Comparison of ENCODE assay signal across 19 mouse cellular contexts in genomic region chr1:120613461-120614306, GRCm38 (mm10). TPM values are rescaled to one million over a fixed set of nuclear protein-coding genes. Genes with fewer than 3 reads are reported as not detected.
A peak's percentile ranks its signal among the peaks of the same experiment; 100 is the strongest.
DNase-seq lines count a peak whose midpoint lies in the region; ATAC-seq and TF ChIP-seq lines count a peak whose summit lies in the region.
"Had no signal": no experiment of that assay in that cellular context is flagged by ENCODE, and none has a peak within 500 bp of the region (broad histone marks: within the 10 kb centered on the region; RNA-seq: fewer than 3 reads in every experiment).

No protein-coding gene starts in this region.

- peak overlapping the region; percentile 14; the same call in 1 of the 2 replicates for H3K4me3 ChIP-seq in heart, embryonic 11.5 days (ENCODE audit: low read depth, low read length)
- H3K4me3 ChIP-seq in neural tube, embryonic 15.5 days (replicated peaks), result no peak overlapping the region
- 0 out of 2 replicates have a peak overlapping the region, but pooled peaks have one; percentile 3 for H3K4me3 ChIP-seq in limb, embryonic 15.5 days
- 0 out of 2 replicates have a peak overlapping the region, but pooled peaks have one; percentile 4 for H3K4me3 ChIP-seq in stomach, postnatal 0 days (ENCODE audit: low read depth, low read length)
- H3K4me3 ChIP-seq in lung, adult 2 months (replicated peaks; ENCODE audit: extremely low read depth, low read depth, low read length), result no peak overlapping the region
- H3K4me3 ChIP-seq: left cerebral cortex, adult 2 months; liver, embryonic 13.5 days had no signal

- 0 out of 2 replicates have a peak, but pooled peaks cover 5% of the 10 kb centered on the region for H3K4me1 ChIP-seq in heart, embryonic 11.5 days (ENCODE audit: control insufficient read depth, insufficient read depth, low read length)
- peaks cover 3% of the 10 kb centered on the region; the same call in 1 of the 2 replicates for H3K4me1 ChIP-seq in neural tube, embryonic 15.5 days
- H3K4me1 ChIP-seq in limb, embryonic 15.5 days, result peaks cover 17% of the 10 kb centered on the region
- no peaks in the 10 kb centered on the region for H3K4me1 ChIP-seq in stomach, postnatal 0 days (replicated peaks; ENCODE audit: control insufficient read depth, insufficient read depth)
- no peaks in the 10 kb centered on the region for H3K4me1 ChIP-seq in lung, adult 2 months (ENCODE audit: control insufficient read depth, insufficient read depth, low read length)
- H3K4me1 ChIP-seq: liver, embryonic 13.5 days had no signal

- 2% methylated on average over 32 of the region's 32 CpGs for WGBS in heart, embryonic 11.5 days (ENCODE audit: insufficient replicate concordance)
- WGBS in neural tube, embryonic 15.5 days, result 3% methylated on average over 32 of the region's 32 CpGs
- 16% methylated on average over 32 of the region's 32 CpGs for WGBS in limb, embryonic 15.5 days
- WGBS in stomach, postnatal 0 days, result 2% methylated on average over 32 of the region's 32 CpGs
- WGBS in lung, adult 2 months, result 3% methylated on average over 32 of the region's 32 CpGs

- TF ChIP-seq EP300 in stomach, postnatal 0 days (optimal IDR thresholded peaks at IDR 0.05), result no peak

- H3K36me3 ChIP-seq in heart, embryonic 11.5 days (ENCODE audit: control insufficient read depth, insufficient read depth, low read length), result no peaks in the 10 kb centered on the region
- H3K36me3 ChIP-seq in neural tube, embryonic 15.5 days, result no peaks in the 10 kb centered on the region
- no peaks in the 10 kb centered on the region for H3K36me3 ChIP-seq in limb, embryonic 15.5 days
- no peaks in the 10 kb centered on the region for H3K36me3 ChIP-seq in stomach, postnatal 0 days (ENCODE audit: control insufficient read depth, insufficient read depth, low read length)
- H3K36me3 ChIP-seq: liver, embryonic 13.5 days had no signal

- H3K27me3 ChIP-seq in heart, embryonic 11.5 days (ENCODE audit: control insufficient read depth, insufficient read depth, low read length), result peaks cover 97% of the 10 kb centered on the region
- peaks cover 100% of the 10 kb centered on the region for H3K27me3 ChIP-seq in neural tube, embryonic 15.5 days (replicated peaks)
- peaks cover 96% of the 10 kb centered on the region for H3K27me3 ChIP-seq in limb, embryonic 15.5 days
- H3K27me3 ChIP-seq in stomach, postnatal 0 days (ENCODE audit: control insufficient read depth, insufficient read depth, low read length), result peaks cover 35% of the 10 kb centered on the region; the same call in 1 of the 2 replicates

- H3K4me2 ChIP-seq in heart, embryonic 11.5 days, result peak overlapping the region; percentile 44
- no peak overlapping the region for H3K4me2 ChIP-seq in neural tube, embryonic 15.5 days
- no peak overlapping the region for H3K4me2 ChIP-seq in limb, embryonic 15.5 days
- H3K4me2 ChIP-seq in stomach, postnatal 0 days (replicated peaks; ENCODE audit: low read depth), result no peak overlapping the region
- H3K4me2 ChIP-seq: liver, embryonic 13.5 days had no signal

- no peak for TF ChIP-seq POLR2A in lung, adult 2 months (IDR thresholded peaks at IDR 0.05; ENCODE audit: borderline replicate concordance, extremely low read depth, low read depth, low read length)

- no peak overlapping the region for H3K9ac ChIP-seq in heart, embryonic 11.5 days (ENCODE audit: low read depth, low read length)
- no peak overlapping the region for H3K9ac ChIP-seq in neural tube, embryonic 15.5 days (replicated peaks)
- H3K9ac ChIP-seq in limb, embryonic 15.5 days, result no peak overlapping the region
- no peak overlapping the region for H3K9ac ChIP-seq in stomach, postnatal 0 days (ENCODE audit: low read length)
- H3K9ac ChIP-seq: liver, embryonic 13.5 days had no signal

- ATAC-seq in heart, embryonic 11.5 days (replicated peaks; ENCODE audit: insufficient number of reproducible peaks, low FRiP score, low TSS enrichment), result 0 out of 2 replicates have a peak, but pooled peaks have one; percentile 31
- ATAC-seq in neural tube, embryonic 15.5 days (ENCODE audit: low FRiP score), result no peak
- no peak for ATAC-seq in limb, embryonic 15.5 days (ENCODE audit: insufficient number of reproducible peaks, low FRiP score, low TSS enrichment, low read depth)
- no peak for ATAC-seq in stomach, postnatal 0 days (ENCODE audit: low FRiP score, low TSS enrichment)
- ATAC-seq: inflammation-experienced regulatory T-cells, adult 6 months had no signal

- no peak for DNase-seq in heart, adult 8-10 months (ENCODE audit: low spot score)
- peak; percentile 49 for DNase-seq in neural tube, embryonic 10.5 days (ENCODE audit: extremely low spot score, low spot score)
- DNase-seq in stomach, postnatal 0 days (ENCODE audit: low spot score), result no peak
- no peak for DNase-seq in lung, adult 2 months
- no peak for DNase-seq in lung, postnatal 4 days
- DNase-seq: adrenal gland, postnatal 10 days; cerebellum, adult 9-11 months; gastrocnemius, postnatal 36 days; kidney, postnatal 4 days; liver, embryonic 13.5 days; lung, postnatal 14 days; right cerebral cortex, adult 18-20 months had no signal

- no peak for TF ChIP-seq CTCF in stomach, postnatal 0 days (IDR thresholded peaks at IDR 0.05; ENCODE audit: low read depth)
- no peak for TF ChIP-seq CTCF in lung, adult 2 months (IDR thresholded peaks at IDR 0.05; ENCODE audit: insufficient read depth, low read length)

- no peaks in the 10 kb centered on the region for H3K9me3 ChIP-seq in heart, embryonic 11.5 days (replicated peaks; ENCODE audit: control insufficient read depth, low read length)
- H3K9me3 ChIP-seq in neural tube, embryonic 15.5 days (replicated peaks), result no peaks in the 10 kb centered on the region
- no peaks in the 10 kb centered on the region for H3K9me3 ChIP-seq in limb, embryonic 15.5 days
- H3K9me3 ChIP-seq in stomach, postnatal 0 days (ENCODE audit: control insufficient read depth, low read length), result no peaks in the 10 kb centered on the region
- H3K9me3 ChIP-seq: liver, embryonic 13.5 days had no signal

- no peak overlapping the region for H3K27ac ChIP-seq in heart, embryonic 11.5 days (ENCODE audit: low read depth, low read length)
- H3K27ac ChIP-seq in neural tube, embryonic 15.5 days (replicated peaks), result no peak overlapping the region
- H3K27ac ChIP-seq in limb, embryonic 15.5 days, result no peak overlapping the region
- no peak overlapping the region for H3K27ac ChIP-seq in stomach, postnatal 0 days (replicated peaks)
- H3K27ac ChIP-seq: left cerebral cortex, adult 2 months; liver, embryonic 13.5 days had no signal

RNA-seq across cellular contexts. Expression of gene En1, which starts 11.5 kb away (rescaled TPM):
- not detected in 2 replicates for polyA plus RNA-seq in heart, embryonic 11.5 days (2014; fragmentation: Nextera tagmentation; extraction: Ambion mirVana)
- total RNA-seq in heart, adult 8-10 months (2022), result not detected
- 1.0 and 1.2 TPM in 2 replicates for polyA plus RNA-seq in neural tube, embryonic 15.5 days (2015; fragmentation: Nextera tagmentation; extraction: Ambion mirVana)
- 4.2 and 4.5 TPM in 2 replicates for polyA plus RNA-seq in limb, embryonic 15.5 days (2015; fragmentation: Nextera tagmentation; extraction: Ambion mirVana)
- not detected in 2 replicates for polyA plus RNA-seq in stomach, postnatal 0 days (2015; fragmentation: Nextera tagmentation; extraction: Ambion mirVana)
- not detected in 2 replicates for polyA plus RNA-seq in lung, adult 2 months (2012; rRNA removed)
- total RNA-seq: left cerebral cortex, adult 2 months; MEL; neutrophil, adult 5-6 weeks had no signal
- polyA plus RNA-seq: inflammation-experienced regulatory T-cells, adult 6 months; liver, embryonic 13.5 days had no signal

Comparison
In these comparisons a context has a peak if more than half of its experiments do, and no peak if none do; other contexts are left out.
1. H3K4me3 ChIP-seq: peak in heart, embryonic 11.5 days (single experiment), limb, embryonic 15.5 days (single experiment) and stomach, postnatal 0 days (single experiment); none in neural tube, embryonic 15.5 days (single experiment) and lung, adult 2 months (single experiment).